Mouse (Mus musculus): ENCODE measurements around the gene Fcer1g. TPM values are rescaled to one million over a fixed set of nuclear protein-coding genes. Genes with fewer than 3 reads are reported as not detected.

Fcer1g gene
- polyA plus RNA-seq, 1 experiment from 2014 or later = 12.0 TPM

DNA sequence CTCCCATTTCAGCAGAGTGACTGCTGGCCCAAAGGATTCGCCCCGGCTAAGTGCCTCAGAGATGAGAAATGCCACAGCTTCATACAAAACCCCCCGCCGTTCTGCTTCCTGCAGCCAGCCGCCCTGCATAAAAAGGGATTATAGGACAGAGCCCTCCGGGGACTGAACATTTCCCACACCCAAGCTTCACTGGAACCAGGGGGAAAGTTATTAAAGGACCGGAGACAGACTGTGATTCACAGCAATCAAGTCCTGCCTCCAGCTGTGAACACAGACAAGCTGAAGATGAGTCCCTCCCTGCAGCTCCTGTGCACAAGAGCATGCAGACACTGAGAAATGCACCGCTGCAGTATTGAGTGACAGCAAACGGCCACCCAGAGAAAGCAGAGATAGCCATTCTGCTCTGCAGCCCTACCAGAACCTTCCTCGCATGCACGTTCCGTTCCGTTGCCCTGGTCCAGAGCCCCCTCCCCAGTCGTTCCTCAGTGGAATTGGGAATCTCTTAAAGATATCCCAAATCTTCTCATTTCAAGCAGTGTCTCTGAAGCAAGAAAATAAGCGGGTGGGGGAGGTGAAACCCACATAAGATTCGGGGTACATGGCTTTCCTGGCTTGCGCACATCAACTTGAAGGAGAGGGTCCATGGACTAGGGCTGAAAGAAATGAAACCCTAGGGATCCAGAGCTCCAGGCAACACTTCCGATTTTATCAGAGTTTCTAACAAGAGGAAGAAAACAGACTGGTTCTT lies 40.9 kb downstream of the Fcer1g start:
- peak overlapping the region; percentile 2; the same call in 1 of the 2 replicates for H3K27ac ChIP-seq
- H3K9me3 ChIP-seq = no peaks in the 10 kb centered on the region
- H3K4me1 ChIP-seq = peaks cover 59% of the 10 kb centered on the region
- WGBS = 3% methylated on average over 18 of the region's 18 CpGs
- H3K36me3 ChIP-seq (replicated peaks) = no peaks in the 10 kb centered on the region
- peak; percentile 42 for DNase-seq (ENCODE audit: extremely low spot score, low spot score)
- peaks cover 91% of the 10 kb centered on the region for H3K27me3 ChIP-seq (ENCODE audit: poor library complexity, severe bottlenecking)
- peak overlapping the region; percentile 43 for H3K4me3 ChIP-seq

DNA sequence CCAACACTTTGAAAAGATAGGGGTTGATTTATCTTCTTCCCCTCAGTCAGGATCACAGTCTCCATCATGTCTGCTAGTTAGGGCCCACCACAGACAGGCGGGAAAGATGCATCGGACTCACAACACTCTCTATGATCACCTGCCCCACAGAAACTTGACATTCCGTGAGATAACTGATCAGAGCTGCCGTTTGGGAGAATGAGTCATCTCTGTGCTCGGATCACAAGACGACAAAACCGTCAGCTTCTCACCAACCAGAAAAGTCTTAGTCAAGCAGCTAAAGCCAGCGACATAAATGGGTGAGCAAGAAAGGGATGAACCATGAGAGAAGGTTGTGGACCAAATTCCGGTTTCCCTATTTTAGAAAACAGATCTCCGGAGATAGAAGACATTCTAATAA lies 41.9 kb downstream of the Fcer1g start:
- Histone ChIP-seq H3K27ac (no peak overlapping the region), H3K27me3 (ENCODE audit: poor library complexity, severe bottlenecking) (peaks cover 81% of the 10 kb centered on the region), H3K36me3 (replicated peaks) (no peaks in the 10 kb centered on the region), H3K4me1 (peaks cover 65% of the 10 kb centered on the region), H3K9me3 (no peaks in the 10 kb centered on the region), H3K4me3 (no peak overlapping the region)
- no peak for DNase-seq (ENCODE audit: extremely low spot score, low spot score)
- WGBS = 51% methylated on average over 10 of the region's 10 CpGs

GRCm38 (mm10) chr1:171190832-171191231 lies 43.3 kb downstream of the Fcer1g start:
- peaks cover 71% of the 10 kb centered on the region for H3K4me1 ChIP-seq
- H3K9me3 ChIP-seq = no peaks in the 10 kb centered on the region
- no peak overlapping the region for H3K4me3 ChIP-seq
- peaks cover 66% of the 10 kb centered on the region for H3K27me3 ChIP-seq (ENCODE audit: poor library complexity, severe bottlenecking)
- H3K36me3 ChIP-seq (replicated peaks) = no peaks in the 10 kb centered on the region
- H3K27ac ChIP-seq = 0 out of 2 replicates have a peak overlapping the region, but pooled peaks have one; percentile 5
- DNase-seq (ENCODE audit: extremely low spot score, low spot score) = no peak
- WGBS = 94% methylated on average over 9 of the region's 9 CpGs

DNA sequence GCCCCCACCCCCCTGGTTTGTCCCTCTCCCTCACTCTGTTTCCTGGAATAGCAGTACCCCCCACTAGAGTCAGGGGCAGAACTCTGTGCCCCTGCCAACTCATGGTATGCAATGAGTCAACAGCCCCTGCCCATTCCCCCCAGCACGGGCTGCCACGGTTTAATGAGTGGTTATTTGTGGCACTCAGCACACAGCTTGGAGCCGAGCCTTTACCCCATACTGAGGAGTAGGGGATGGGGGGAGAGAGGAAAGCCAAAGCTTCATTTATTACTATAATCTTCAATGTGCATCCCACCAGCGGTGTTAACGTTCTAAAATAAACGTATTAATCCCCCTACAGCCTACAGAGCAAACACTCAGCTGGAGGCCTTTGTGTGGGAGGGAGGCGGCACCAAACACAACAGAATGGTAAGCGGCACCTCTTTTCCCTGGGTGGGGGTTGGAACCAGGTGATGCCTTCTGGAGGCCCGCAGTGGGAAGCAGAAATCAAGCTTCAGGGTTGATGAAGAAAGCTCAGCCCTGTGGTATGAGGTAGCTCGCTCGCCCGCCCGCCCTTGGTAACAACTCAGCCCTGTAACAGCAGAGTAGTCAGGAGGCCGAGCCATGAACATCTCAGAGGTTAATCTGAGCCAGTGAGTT lies 44.6 kb downstream of the Fcer1g start:
- Histone ChIP-seq H3K9me3 (no peaks in the 10 kb centered on the region), H3K27me3 (ENCODE audit: poor library complexity, severe bottlenecking) (peaks cover 54% of the 10 kb centered on the region), H3K36me3 (replicated peaks) (no peaks in the 10 kb centered on the region), H3K27ac (peak overlapping the region; percentile 73), H3K4me1 (peaks cover 63% of the 10 kb centered on the region), H3K4me3 (no peak overlapping the region)
- 23% methylated on average over 14 of the region's 14 CpGs for WGBS
- DNase-seq (ENCODE audit: extremely low spot score, low spot score) = no peak

GRCm38 (mm10) chr1:171189046-171189445 lies 45.1 kb downstream of the Fcer1g start:
- H3K36me3 ChIP-seq (replicated peaks) = no peaks in the 10 kb centered on the region
- WGBS = 14% methylated on average over 8 of the region's 8 CpGs
- peak overlapping the region; percentile 73 for H3K27ac ChIP-seq
- DNase-seq (ENCODE audit: extremely low spot score, low spot score) = no peak
- H3K4me1 ChIP-seq = peaks cover 58% of the 10 kb centered on the region
- H3K9me3 ChIP-seq = no peaks in the 10 kb centered on the region
- no peak overlapping the region for H3K4me3 ChIP-seq
- H3K27me3 ChIP-seq (ENCODE audit: poor library complexity, severe bottlenecking) = peaks cover 48% of the 10 kb centered on the region

GRCm38 (mm10) chr1:171187851-171188700 lies 46.1 kb downstream of the Fcer1g start:
- DNase-seq (ENCODE audit: extremely low spot score, low spot score) = no peak

GRCm38 (mm10) chr1:171185655-171186054 lies 48.5 kb downstream of the Fcer1g start:
- Histone ChIP-seq H3K4me3 (no peak overlapping the region), H3K4me1 (peaks cover 40% of the 10 kb centered on the region), H3K27ac (0 out of 2 replicates have a peak overlapping the region, but pooled peaks have one; percentile 20), H3K36me3 (replicated peaks) (no peaks in the 10 kb centered on the region), H3K9me3 (no peaks in the 10 kb centered on the region), H3K27me3 (ENCODE audit: poor library complexity, severe bottlenecking) (peaks cover 14% of the 10 kb centered on the region)
- 68% methylated on average over 8 of the region's 8 CpGs for WGBS
- no peak for DNase-seq (ENCODE audit: extremely low spot score, low spot score)

More at GRCm38 (mm10) chr1:171187851-171188700, 46.1 kb downstream of the Fcer1g start:
- Histone ChIP-seq H3K4me3 (peak overlapping the region; percentile 24), H3K27me3 (ENCODE audit: poor library complexity, severe bottlenecking) (peaks cover 39% of the 10 kb centered on the region), H3K36me3 (replicated peaks) (no peaks in the 10 kb centered on the region), H3K27ac (peak overlapping the region; percentile 73), H3K4me1 (peaks cover 48% of the 10 kb centered on the region), H3K9me3 (no peaks in the 10 kb centered on the region)
- 44% methylated on average over 13 of the region's 13 CpGs for WGBS

DNA sequence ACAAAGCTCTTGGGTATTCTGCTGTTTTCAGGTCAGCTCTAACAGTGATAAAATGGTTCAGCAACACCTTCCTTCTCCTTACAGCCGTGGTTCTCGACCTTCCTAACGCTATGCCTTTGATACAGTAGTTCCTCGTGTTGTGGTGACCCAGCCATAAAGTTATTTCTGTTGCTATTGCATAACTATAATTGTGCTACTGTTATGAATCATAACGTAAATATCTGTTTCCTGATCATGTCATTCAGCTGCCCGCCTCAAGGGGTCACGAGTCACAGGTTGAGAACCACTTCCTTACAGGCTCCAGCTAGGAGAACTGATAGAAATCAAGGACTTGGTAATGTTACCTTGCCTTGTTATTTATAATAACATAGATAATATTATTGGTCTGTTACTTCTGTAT lies 49.9 kb downstream of the Fcer1g start:
- H3K27ac ChIP-seq = no peak overlapping the region
- no peak for DNase-seq (ENCODE audit: extremely low spot score, low spot score)
- H3K4me3 ChIP-seq = no peak overlapping the region
- WGBS = 86% methylated on average over 7 of the region's 7 CpGs
- peaks cover 2% of the 10 kb centered on the region for H3K27me3 ChIP-seq (ENCODE audit: poor library complexity, severe bottlenecking)
- no peaks in the 10 kb centered on the region for H3K9me3 ChIP-seq
- H3K4me1 ChIP-seq = peaks cover 33% of the 10 kb centered on the region
- H3K36me3 ChIP-seq (replicated peaks) = no peaks in the 10 kb centered on the region

- Histone ChIP-seq H3K27me3 (ENCODE audit: poor library complexity, severe bottlenecking) (no peaks in the 10 kb centered on the region), H3K36me3 (replicated peaks) (no peaks in the 10 kb centered on the region), H3K27ac (no peak overlapping the region), H3K4me1 (peaks cover 26% of the 10 kb centered on the region), H3K4me3 (no peak overlapping the region), H3K9me3 (no peaks in the 10 kb centered on the region)
- no peak for DNase-seq (ENCODE audit: extremely low spot score, low spot score)
- 83% methylated on average over 3 of the region's 3 CpGs for WGBS
These were observed 50.5 kb downstream of the Fcer1g start for GRCm38 (mm10) chr1:171183620-171184019.

GRCm38 (mm10) chr1:171183025-171183424 lies 51.1 kb downstream of the Fcer1g start:
- Histone ChIP-seq H3K27me3 (ENCODE audit: poor library complexity, severe bottlenecking) (no peaks in the 10 kb centered on the region), H3K36me3 (replicated peaks) (no peaks in the 10 kb centered on the region), H3K4me3 (no peak overlapping the region), H3K27ac (no peak overlapping the region), H3K4me1 (peaks cover 20% of the 10 kb centered on the region), H3K9me3 (no peaks in the 10 kb centered on the region)
- no peak for DNase-seq (ENCODE audit: extremely low spot score, low spot score)
- 86% methylated on average over 3 of the region's 3 CpGs for WGBS

Data from forebrain, embryonic 10.5 days (tissue).